ENCODE assay signal across 8 mouse cellular contexts in genomic region chrX:71425746-71426519, GRCm38 (mm10).
DNase-seq lines count a peak whose midpoint lies in the region; ATAC-seq lines count a peak whose summit lies in the region.

No protein-coding gene starts in this region.

- peak; percentile 63 for DNase-seq in Muller cell, postnatal 12 days (ENCODE audit: inconsistent ontology term)
- DNase-seq in cerebellum, adult 18-20 months = peak; percentile 74 to 82
- peak; percentile 61 for DNase-seq in forelimb bud, embryonic 11.5 days (ENCODE audit: low read depth, low spot score)
- peak; percentile 81 for DNase-seq in hindbrain, embryonic 14.5 days (ENCODE audit: low spot score)
- peak; percentile 65 to 72 for DNase-seq in layer of hippocampus, postnatal 14 days (ENCODE audit: low spot score in 2 of 2)
- DNase-seq in lung, postnatal 14 days = peak; percentile 86
- DNase-seq in right cerebral cortex, adult 18-20 months = peak; percentile 71
- DNase-seq in urinary bladder, adult 18-20 months (ENCODE audit: low spot score in 2 of 2) = peak; percentile 46 to 74

- peak; percentile 87 for ATAC-seq in hindbrain, embryonic 14.5 days (ENCODE audit: low FRiP score)

- H3K27me3 ChIP-seq in hindbrain, embryonic 14.5 days (ENCODE audit: control insufficient read depth, insufficient read depth, low read length) = no peaks in the 10 kb centered on the region

- 45% methylated on average over 9 of the region's 9 CpGs for WGBS in hindbrain, embryonic 14.5 days

- no peaks in the 10 kb centered on the region for H3K4me1 ChIP-seq in hindbrain, embryonic 14.5 days (replicated peaks; ENCODE audit: control insufficient read depth, insufficient read depth, low read length)

- no peak overlapping the region for H3K4me2 ChIP-seq in hindbrain, embryonic 14.5 days (replicated peaks)

- H3K9ac ChIP-seq in hindbrain, embryonic 14.5 days = no peak overlapping the region

- H3K9me3 ChIP-seq in hindbrain, embryonic 14.5 days (ENCODE audit: control insufficient read depth, low read length) = no peaks in the 10 kb centered on the region

- no peak overlapping the region for H3K27ac ChIP-seq in hindbrain, embryonic 14.5 days

- 0 out of 2 replicates have a peak, but pooled peaks cover 4% of the 10 kb centered on the region for H3K36me3 ChIP-seq in hindbrain, embryonic 14.5 days (replicated peaks; ENCODE audit: control insufficient read depth, insufficient read depth)

- no peak overlapping the region for H3K4me3 ChIP-seq in hindbrain, embryonic 14.5 days (replicated peaks; ENCODE audit: low read length)
